In the genomic region with DNA sequence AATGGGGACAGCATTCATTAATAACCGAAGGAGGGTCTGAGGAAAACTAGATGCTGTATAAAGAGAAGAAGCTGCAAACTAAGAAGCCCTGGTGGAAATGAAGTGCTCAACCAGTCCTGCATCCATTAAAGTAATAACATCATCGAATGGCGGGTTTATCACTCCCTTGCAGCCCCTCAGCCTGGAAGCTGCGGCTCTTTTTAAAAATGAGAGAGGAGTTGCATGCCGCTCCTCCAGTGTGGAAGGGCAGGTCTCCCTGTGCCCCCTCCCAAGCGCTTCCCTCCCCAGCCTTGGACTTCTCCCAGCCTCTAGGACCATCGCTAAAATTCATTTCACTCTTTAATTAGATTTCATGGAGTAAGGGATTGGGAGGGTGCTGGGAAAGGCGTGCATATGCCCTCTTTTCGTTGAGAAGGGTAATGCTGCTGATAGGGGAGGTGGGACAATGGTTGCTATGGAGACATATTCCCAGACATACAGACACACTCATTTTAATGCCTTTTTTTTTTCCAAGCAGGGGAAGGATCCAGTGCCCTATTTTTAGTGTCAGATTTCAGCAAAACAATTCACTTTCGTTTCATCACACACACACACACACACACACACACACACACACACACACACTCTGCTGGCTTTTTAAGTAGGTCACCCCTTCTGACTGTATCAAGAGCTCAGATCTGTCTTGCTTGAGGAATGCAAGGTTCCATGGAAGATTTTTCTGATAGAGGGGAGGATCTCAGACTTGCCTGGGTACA, we compare ENCODE assay signal across 8 mouse cellular contexts. TPM values are rescaled to one million over a fixed set of nuclear protein-coding genes. Genes with fewer than 3 reads are reported as not detected.
DNase-seq lines count a peak whose midpoint lies in the region; ATAC-seq lines count a peak whose summit lies in the region.

No protein-coding gene starts in this region.

- no peak for ATAC-seq in lung, embryonic 15.5 days (ENCODE audit: borderline replicate concordance, extremely low read depth, low FRiP score, low TSS enrichment)
- peak; percentile 89 for ATAC-seq in hindbrain, embryonic 15.5 days (ENCODE audit: low FRiP score, low read depth)

- H3K9ac ChIP-seq in lung, embryonic 15.5 days, result no peak overlapping the region
- peak overlapping the region; percentile 33; the same call in 1 of the 2 replicates for H3K9ac ChIP-seq in hindbrain, embryonic 15.5 days

- whole genome bisulfite sequencing in lung, embryonic 15.5 days, result 26% methylated on average over 10 of the region's 10 CpGs
- WGBS in hindbrain, embryonic 15.5 days, result 19% methylated on average over 10 of the region's 10 CpGs

- H3K9me3 ChIP-seq in lung, embryonic 15.5 days, result no peaks in the 10 kb centered on the region; the same call in 1 of the 2 replicates
- H3K9me3 ChIP-seq in hindbrain, embryonic 15.5 days, result peaks cover 2% of the 10 kb centered on the region; the same call in 1 of the 2 replicates

- no peaks in the 10 kb centered on the region for H3K27me3 ChIP-seq in lung, embryonic 15.5 days
- H3K27me3 ChIP-seq in hindbrain, embryonic 15.5 days, result no peaks in the 10 kb centered on the region

- H3K36me3 ChIP-seq in lung, embryonic 15.5 days, result no peaks in the 10 kb centered on the region
- no peaks in the 10 kb centered on the region for H3K36me3 ChIP-seq in hindbrain, embryonic 15.5 days

- H3K4me3 ChIP-seq in lung, embryonic 15.5 days, result no peak overlapping the region
- H3K4me3 ChIP-seq in hindbrain, embryonic 15.5 days, result peak overlapping the region; percentile 13; the same call in 1 of the 2 replicates

- DNase-seq in adrenal gland, adult (ENCODE audit: inconsistent age in 2 of 2, low spot score in 1 of 2), result peak; percentile 55 to 88
- no peak for DNase-seq in adrenal gland, postnatal 4 days (ENCODE audit: low spot score in 2 of 2)
- no peak for DNase-seq in lung, adult 18-20 months
- DNase-seq in lung, postnatal 36 days, result peak; percentile 62
- peak; percentile 83 for DNase-seq in telencephalon, adult 2 months (ENCODE audit: low read depth, low spot score)
- DNase-seq in spleen, postnatal 10 days (ENCODE audit: low spot score in 2 of 2), result no peak

- H3K4me2 ChIP-seq in lung, embryonic 15.5 days, result peak overlapping the region; percentile 37
- H3K4me2 ChIP-seq in hindbrain, embryonic 15.5 days, result peak overlapping the region; percentile 48

- H3K4me1 ChIP-seq in lung, embryonic 15.5 days, result peaks cover 12% of the 10 kb centered on the region; the same call in 1 of the 2 replicates
- peaks cover 25% of the 10 kb centered on the region for H3K4me1 ChIP-seq in hindbrain, embryonic 15.5 days (replicated peaks)

- H3K27ac ChIP-seq in lung, embryonic 15.5 days, result no peak overlapping the region
- peak overlapping the region; percentile 86 for H3K27ac ChIP-seq in hindbrain, embryonic 15.5 days (replicated peaks)

RNA-seq across cellular contexts. Expression of a gene that starts 35.4 kb away (rescaled TPM):
- total RNA-seq in adrenal gland, postnatal 4 days (2021), result 10 to 100 TPM; 49.4 to 49.5 TPM
- 5.0 and 5.5 TPM in 2 replicates for polyA plus RNA-seq in lung, embryonic 15.5 days (2015; fragmentation: Nextera tagmentation; extraction: Ambion mirVana)
- 2.4 and 2.7 TPM in 2 replicates for polyA plus RNA-seq in hindbrain, embryonic 15.5 days (2015; fragmentation: Nextera tagmentation; extraction: Ambion mirVana)

Comparison
In these comparisons a context has a peak if more than half of its experiments do, and no peak if none do; other contexts are left out.
1. DNase-seq: peak in adrenal gland, adult (2 of 2), lung, postnatal 36 days (single experiment) and telencephalon, adult 2 months (single experiment); none in adrenal gland, postnatal 4 days (0 of 2), lung, adult 18-20 months (0 of 2) and spleen, postnatal 10 days (0 of 2).